Mouse (Mus musculus) midbrain, postnatal 0 days (tissue): ENCODE data around the gene Gnpat. TPM values are rescaled to one million over a fixed set of nuclear protein-coding genes. Genes with fewer than 3 reads are reported as not detected.

Experiments used
- ATAC-seq: fragments of 200-750 bp; cut with Nextera tagmentation; 2 replicates; pipeline ENCODE4 v1.8.0; 2017; ENCODE audit warnings: moderate number of reproducible peaks, mild to moderate bottlenecking, moderate TSS enrichment, moderate library complexity; ENCODE audit not compliant: low FRiP score
- DNase-seq: peaks from one replicate; pipeline ENCODE4 v3.0.0-alpha.2; 2015; ENCODE audit warnings: low spot score
- H3K27ac ChIP-seq: fragments of 300-500 bp; sonication (generic); 2 replicates; pipeline ENCODE4 v1.5.1; 2014; ENCODE audit warnings: low read depth, mild to moderate bottlenecking, low read length, mixed read lengths
- H3K27me3 ChIP-seq: fragments of 300-500 bp; sonication (generic); 2 replicates; pipeline ENCODE4 v1.6.1; 2014; ENCODE audit warnings: low read length, control low read depth, mixed read lengths; ENCODE audit not compliant: insufficient read depth
- H3K36me3 ChIP-seq: fragments of 300-500 bp; sonication (generic); 2 replicates; pipeline ENCODE4 v1.6.1; 2014; ENCODE audit warnings: low read length, control low read depth, mixed read lengths; ENCODE audit not compliant: insufficient read depth
- H3K4me1 ChIP-seq: fragments of 300-500 bp; sonication (generic); 2 replicates; pipeline ENCODE4 v1.6.1; 2014; ENCODE audit warnings: mild to moderate bottlenecking, control low read depth, antibody characterized with exemption, low read length, mixed read lengths; ENCODE audit not compliant: insufficient read depth
- H3K4me2 ChIP-seq: fragments of 300-500 bp; sonication (generic); 2 replicates; pipeline ENCODE4 v1.6.1; 2014; ENCODE audit warnings: low read depth, mild to moderate bottlenecking, low read length, mixed read lengths; ENCODE audit not compliant: poor library complexity, severe bottlenecking
- H3K4me3 ChIP-seq: fragments of 300-500 bp; sonication (generic); 2 replicates; pipeline ENCODE4 v1.5.1; 2014; ENCODE audit warnings: low read depth, mild to moderate bottlenecking, low read length, moderate library complexity
- H3K9ac ChIP-seq: fragments of 300-500 bp; sonication (generic); replicated peaks from 2 replicates; pipeline ENCODE4 v1.6.1; 2014; ENCODE audit warnings: mild to moderate bottlenecking, low read length, moderate library complexity, mixed read lengths; ENCODE audit not compliant: poor library complexity, severe bottlenecking
- H3K9me3 ChIP-seq: fragments of 300-500 bp; sonication (generic); 2 replicates; pipeline ENCODE4 v1.6.1; 2016; ENCODE audit warnings: low read length, control low read depth
- CTCF ChIP-seq: IDR thresholded peaks from 2 replicates; pipeline ENCODE4 v1.5.1; 2016; ENCODE audit warnings: antibody characterized with exemption, mild to moderate bottlenecking
- WGBS: fragments of 180-500 bp; shearing (Covaris S2); extraction: QIAGEN DNeasy Blood & Tissue Kit; methylation state at CpG from one replicate; pipeline ENCODE4 v1.1.7; 2014; 5-methylcytosine and 5-hydroxymethylcytosine counted together
- polyA plus RNA-seq: library from polyadenylated mRNA; unstranded; fragments of >200 nt; fragmentation: Nextera tagmentation; extraction: Ambion mirVana; gene quantifications from 2 replicates; pipeline ENCODE4 v1.2.1, GENCODE M21; 2015
- total RNA-seq: library from RNA; depleted of rRNA; stranded (reverse); fragments of >200 nt; gene quantifications from 2 replicates; pipeline ENCODE4 v1.2.3, GENCODE M21; 2014

Gene Gnpat
- total and polyA plus RNA-seq, 2 experiments from 2014 or later = 45.1 to 48.2 TPM

DNA sequence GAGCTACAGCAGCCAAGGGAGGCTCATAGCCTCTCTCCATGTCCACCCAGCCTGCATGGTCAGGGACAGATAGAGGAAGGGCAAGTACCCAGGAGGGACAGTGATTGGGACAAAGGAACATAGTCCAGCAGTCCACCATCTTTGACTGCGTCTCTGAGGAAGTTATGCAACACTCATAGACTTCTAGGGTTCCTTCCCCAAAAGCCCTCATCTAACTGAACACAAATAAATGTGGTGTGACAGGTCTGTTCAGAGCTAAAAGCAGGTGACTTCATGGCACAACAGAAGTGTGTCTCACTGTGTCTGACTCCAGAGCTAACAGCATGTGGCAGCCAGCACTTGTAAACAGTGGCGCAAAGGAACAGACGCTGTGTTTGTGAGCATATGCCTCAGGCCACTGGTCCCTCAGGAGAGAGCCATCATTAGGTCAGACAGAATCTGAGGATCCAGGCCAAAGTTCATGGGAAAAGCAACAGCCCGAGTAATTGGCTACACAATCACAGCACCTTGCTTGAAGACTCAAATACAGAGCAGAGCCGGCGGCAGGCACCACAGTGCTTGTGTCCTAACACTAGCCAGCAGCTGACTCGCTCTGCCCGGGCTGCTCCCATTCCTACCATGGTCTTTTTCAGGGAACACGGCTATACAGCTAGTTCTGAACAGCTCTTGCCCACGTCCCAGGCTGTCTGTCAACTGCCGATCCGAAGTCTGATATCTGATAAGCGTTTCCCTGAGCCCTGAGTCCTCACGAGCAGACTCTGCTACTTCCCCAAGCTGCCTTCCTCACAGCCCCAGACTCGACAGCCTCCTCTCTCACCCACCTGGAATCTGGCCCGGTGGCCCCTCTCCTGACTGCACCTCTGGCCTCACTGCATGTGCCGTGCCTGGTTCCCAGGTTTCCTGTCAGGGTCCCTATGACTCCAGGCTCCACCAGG is 49.4 kb downstream of the Gnpat start:
- WGBS = 83% methylated on average over 17 of the region's 17 CpGs
- Histone ChIP-seq H3K4me2 (no peak overlapping the region), H3K4me3 (no peak overlapping the region), H3K27ac (no peak overlapping the region), H3K4me1 (no peaks in the 10 kb centered on the region), H3K9ac (no peak overlapping the region), H3K36me3 (peaks cover 49% of the 10 kb centered on the region), H3K27me3 (no peaks in the 10 kb centered on the region), H3K9me3 (no peaks in the 10 kb centered on the region)
- no peak for TF ChIP-seq CTCF
- ATAC-seq (no peak), DNase-seq (no peak)

GRCm38 (mm10) chr8:124914061-124914460 is 51.2 kb downstream of the Gnpat start:
- Histone ChIP-seq H3K9ac (no peak overlapping the region), H3K4me1 (no peaks in the 10 kb centered on the region), H3K4me3 (no peak overlapping the region), H3K27ac (no peak overlapping the region), H3K9me3 (no peaks in the 10 kb centered on the region), H3K27me3 (no peaks in the 10 kb centered on the region), H3K4me2 (no peak overlapping the region), H3K36me3 (peaks cover 45% of the 10 kb centered on the region)
- WGBS = 100% methylated on average over 5 of the region's 5 CpGs
- no peak for TF ChIP-seq CTCF
- ATAC-seq = no peak
- no peak for DNase-seq

DNA sequence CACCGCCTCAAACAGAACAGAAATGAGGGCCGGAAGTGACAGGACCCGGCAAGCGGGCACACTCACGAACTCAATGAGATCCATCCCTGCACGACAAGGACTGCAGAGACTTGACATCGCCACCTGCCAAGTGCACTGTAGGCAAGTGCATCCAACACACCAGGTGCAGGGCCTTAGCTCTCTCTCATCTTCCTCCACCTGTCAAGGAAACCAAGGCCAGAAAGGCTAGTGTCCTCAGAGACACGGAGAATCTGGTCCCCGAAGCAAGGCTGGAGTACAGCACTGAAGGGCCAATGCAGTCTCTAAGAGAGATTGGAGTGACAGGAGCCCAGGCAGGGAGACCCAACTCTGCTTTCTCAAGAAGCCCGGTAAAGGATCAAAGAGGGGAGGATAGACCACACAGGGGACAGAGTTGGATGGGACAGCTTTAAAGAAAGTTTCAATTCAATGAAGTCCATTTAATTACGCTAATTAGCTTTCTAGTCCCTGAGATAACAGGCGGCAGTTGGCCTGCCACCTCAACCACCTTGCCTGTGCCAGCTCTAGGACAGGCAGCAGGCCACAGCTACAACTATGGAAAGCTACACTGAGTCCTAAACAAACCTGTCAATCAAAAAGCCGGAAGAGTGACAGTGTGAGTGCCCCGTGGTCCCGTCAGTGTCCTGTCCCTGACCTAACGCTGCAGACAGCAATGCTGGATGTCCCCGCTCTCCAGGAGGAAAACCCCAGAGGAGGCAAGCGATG is 55.1 kb downstream of the Gnpat start:
- ATAC-seq (no peak), DNase-seq (no peak)
- no peak for TF ChIP-seq CTCF
- no peak overlapping the region for H3K9ac ChIP-seq
- H3K4me1 ChIP-seq = no peaks in the 10 kb centered on the region
- peaks cover 17% of the 10 kb centered on the region for H3K36me3 ChIP-seq
- H3K9me3 ChIP-seq = no peaks in the 10 kb centered on the region
- H3K4me3 ChIP-seq = no peak overlapping the region
- H3K27ac ChIP-seq = no peak overlapping the region
- 83% methylated on average over 18 of the region's 18 CpGs for WGBS
- no peaks in the 10 kb centered on the region for H3K27me3 ChIP-seq
- no peak overlapping the region for H3K4me2 ChIP-seq

- DNase-seq = no peak
- WGBS = 75% methylated on average over 18 of the region's 18 CpGs
- TF ChIP-seq CTCF = no peak
Observed at GRCm38 (mm10) chr8:124921369-124922279, 58.8 kb downstream of the Gnpat start.

DNA sequence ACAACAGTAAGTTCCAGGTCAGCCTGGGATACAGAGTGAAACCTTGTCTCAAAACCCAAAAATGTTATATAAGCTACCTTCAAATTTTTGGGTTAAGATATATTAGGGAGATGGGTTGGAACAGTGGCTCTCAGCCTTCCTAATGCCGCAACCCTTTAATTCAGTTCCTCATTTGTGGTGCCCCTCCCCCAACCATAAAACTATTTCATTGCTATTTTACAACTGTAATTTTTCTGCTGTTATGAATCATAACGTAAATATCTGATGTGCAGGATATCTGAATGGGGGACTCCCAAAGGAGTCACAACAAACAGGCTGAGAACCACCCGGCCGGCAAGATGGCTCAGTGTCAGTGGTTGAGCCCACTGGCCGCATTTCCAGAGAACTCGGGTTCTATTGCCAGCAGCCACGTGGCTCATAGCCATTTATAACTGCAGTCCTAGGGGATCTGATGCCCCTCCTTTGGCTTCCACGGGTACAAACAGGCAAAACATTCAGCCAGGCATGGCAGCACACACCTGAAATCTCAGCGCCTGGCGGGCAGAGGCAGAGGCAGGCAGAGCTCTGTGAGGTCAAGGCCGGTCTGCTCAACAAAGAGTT is 59.8 kb downstream of the Gnpat start:
- Histone ChIP-seq H3K4me1 (no peaks in the 10 kb centered on the region), H3K27ac (no peak overlapping the region), H3K9me3 (no peaks in the 10 kb centered on the region), H3K36me3 (no peaks in the 10 kb centered on the region), H3K9ac (no peak overlapping the region), H3K27me3 (no peaks in the 10 kb centered on the region), H3K4me3 (no peak overlapping the region), H3K4me2 (no peak overlapping the region)
- DNase-seq (no peak), ATAC-seq (no peak)
- no peak for TF ChIP-seq CTCF
- 83% methylated on average over 11 of the region's 11 CpGs for WGBS

More at GRCm38 (mm10) chr8:124921369-124922279, 58.8 kb downstream of the Gnpat start:
- H3K4me1 ChIP-seq = no peaks in the 10 kb centered on the region
- no peaks in the 10 kb centered on the region for H3K9me3 ChIP-seq
- no peak overlapping the region for H3K9ac ChIP-seq
- H3K36me3 ChIP-seq = no peaks in the 10 kb centered on the region
- H3K27me3 ChIP-seq = no peaks in the 10 kb centered on the region
- no peak overlapping the region for H3K4me3 ChIP-seq
- ATAC-seq = no peak
- no peak overlapping the region for H3K27ac ChIP-seq
- no peak overlapping the region for H3K4me2 ChIP-seq
